ENCODE assay signal across 13 mouse cellular contexts in the genomic region with DNA sequence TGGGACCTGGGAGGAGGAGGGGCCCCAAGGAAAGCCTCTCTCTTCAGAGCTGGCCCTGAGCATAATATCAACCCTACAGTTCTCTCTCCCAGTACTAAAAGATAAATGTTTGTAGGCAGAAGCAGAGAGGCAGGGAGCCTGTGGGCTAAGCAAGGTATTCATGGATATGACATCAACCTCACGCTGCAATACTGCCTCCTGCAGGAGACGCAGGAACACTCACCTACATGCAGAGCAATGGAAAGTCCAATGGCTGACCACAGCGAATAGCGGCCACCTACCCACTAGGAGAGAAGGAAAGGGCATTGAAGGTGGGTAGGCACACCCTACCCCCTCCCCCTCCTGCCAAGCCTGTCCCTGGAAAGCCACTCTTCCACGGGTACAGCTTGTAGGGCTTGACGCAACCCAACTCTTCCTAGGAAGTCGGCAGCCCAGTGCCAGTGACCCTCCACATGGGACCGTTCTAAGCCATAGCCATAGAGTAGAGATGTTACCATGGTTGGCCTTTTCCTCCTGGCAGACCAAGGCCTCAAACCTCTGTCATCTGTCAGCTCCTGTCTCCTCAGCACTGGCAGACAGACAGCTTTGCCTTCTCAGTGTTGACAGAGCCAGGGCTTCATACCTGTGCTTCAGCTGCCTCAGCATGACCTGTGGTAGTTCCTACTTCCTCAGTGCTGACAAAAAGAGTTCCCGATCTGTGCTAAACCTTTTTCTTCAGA. TPM values are rescaled to one million over a fixed set of nuclear protein-coding genes. Genes with fewer than 3 reads are reported as not detected.
DNase-seq lines count a peak whose midpoint lies in the region; ATAC-seq and TF ChIP-seq lines count a peak whose summit lies in the region.
"Had no signal": no experiment of that assay in that cellular context is flagged by ENCODE, and none has a peak within 500 bp of the region (broad histone marks: within the 10 kb centered on the region; RNA-seq: fewer than 3 reads in every experiment).

No protein-coding gene starts in this region.

- 90% methylated on average over 9 of the region's 9 CpGs for WGBS in forebrain, postnatal 0 days
- 90% methylated on average over 9 of the region's 9 CpGs for WGBS in forebrain, embryonic 12.5 days
- 79% methylated on average over 9 of the region's 9 CpGs for WGBS in liver, embryonic 14.5 days (ENCODE audit: insufficient replicate concordance)

- H3K4me1 ChIP-seq in forebrain, postnatal 0 days (ENCODE audit: insufficient read depth) = no peaks in the 10 kb centered on the region
- no peaks in the 10 kb centered on the region for H3K4me1 ChIP-seq in forebrain, embryonic 12.5 days
- H3K4me1 ChIP-seq in liver, embryonic 14.5 days (replicated peaks; ENCODE audit: control insufficient read depth in 2 of 2, insufficient read depth in 2 of 2, low read length in 1 of 2) = no peaks in the 10 kb centered on the region
- H3K4me1 ChIP-seq: liver, embryonic 15.5 days had no signal

- no peak overlapping the region for H3K9ac ChIP-seq in forebrain, postnatal 0 days
- no peak overlapping the region for H3K9ac ChIP-seq in forebrain, embryonic 12.5 days
- no peak overlapping the region for H3K9ac ChIP-seq in liver, embryonic 14.5 days (replicated peaks)
- H3K9ac ChIP-seq: liver, embryonic 15.5 days had no signal

- no peak overlapping the region for H3K4me3 ChIP-seq in forebrain, postnatal 0 days (ENCODE audit: low read depth, low read length)
- no peak overlapping the region for H3K4me3 ChIP-seq in forebrain, embryonic 12.5 days (replicated peaks)
- H3K4me3 ChIP-seq in liver, embryonic 14.5 days (ENCODE audit: insufficient read depth in 1 of 2, low read depth in 2 of 2, low read length in 2 of 2) = no peak overlapping the region
- H3K4me3 ChIP-seq: liver, embryonic 15.5 days; megakaryocyte, embryonic 14.5 days had no signal

- H3K36me3 ChIP-seq in forebrain, postnatal 0 days (ENCODE audit: insufficient read depth) = peaks cover 93% of the 10 kb centered on the region
- peaks cover 99% of the 10 kb centered on the region for H3K36me3 ChIP-seq in forebrain, embryonic 12.5 days (replicated peaks)
- peaks cover 34% of the 10 kb centered on the region for H3K36me3 ChIP-seq in liver, embryonic 14.5 days (replicated peaks; ENCODE audit: control insufficient read depth, insufficient read depth, low read depth)

- no peak for DNase-seq in forebrain, postnatal 0 days
- DNase-seq in liver, embryonic 14.5 days (ENCODE audit: low read depth in 3 of 3, low spot score in 3 of 3) = no peak
- DNase-seq in liver = no peak
- DNase-seq in Patski (ENCODE audit: low read depth, low spot score) = no peak
- DNase-seq in skeletal muscle tissue, adult 2 months (ENCODE audit: low read depth, low spot score) = peak; percentile 57
- DNase-seq in urinary bladder, postnatal 25 days (ENCODE audit: low spot score) = no peak
- DNase-seq in right cerebral cortex, postnatal 14 days = no peak
- DNase-seq: adrenal gland, postnatal 25 days; cerebellum, adult 11-12 months; kidney, postnatal 36 days had no signal

- POLR2A ChIA-PET in Patski (lab: Charles Lee) = no interaction called here

- H3K4me2 ChIP-seq in forebrain, postnatal 0 days (ENCODE audit: low read depth) = no peak overlapping the region
- H3K4me2 ChIP-seq in forebrain, embryonic 12.5 days = no peak overlapping the region
- no peak overlapping the region for H3K4me2 ChIP-seq in liver, embryonic 14.5 days (ENCODE audit: low read depth)
- H3K4me2 ChIP-seq: liver, embryonic 15.5 days had no signal

- no peaks in the 10 kb centered on the region for H3K9me3 ChIP-seq in forebrain, postnatal 0 days (ENCODE audit: low read length)
- no peaks in the 10 kb centered on the region for H3K9me3 ChIP-seq in forebrain, embryonic 12.5 days
- H3K9me3 ChIP-seq in liver, embryonic 14.5 days (ENCODE audit: control insufficient read depth, low read length) = no peaks in the 10 kb centered on the region
- H3K9me3 ChIP-seq: liver, embryonic 15.5 days; megakaryocyte, embryonic 14.5 days had no signal

- no peak overlapping the region for H3K27ac ChIP-seq in forebrain, postnatal 0 days (ENCODE audit: low read depth, low read length)
- no peak overlapping the region for H3K27ac ChIP-seq in forebrain, embryonic 12.5 days
- no peak overlapping the region for H3K27ac ChIP-seq in liver, embryonic 14.5 days
- H3K27ac ChIP-seq: liver, embryonic 15.5 days had no signal

- 0 out of 2 replicates have a peak, but pooled peaks have one; percentile 9 for TF ChIP-seq CTCF in forebrain, postnatal 0 days (IDR thresholded peaks at IDR 0.05; ENCODE audit: low read depth)
- peak; percentile 53 for TF ChIP-seq CTCF in liver, embryonic 14.5 days (IDR thresholded peaks at IDR 0.05; ENCODE audit: low read depth)
- no peak for TF ChIP-seq CTCF in Patski (IDR thresholded peaks at IDR 0.05)

- no peak for ATAC-seq in forebrain, postnatal 0 days
- no peak for ATAC-seq in forebrain, embryonic 12.5 days (ENCODE audit: low FRiP score)
- no peak for ATAC-seq in liver, embryonic 14.5 days (ENCODE audit: insufficient read depth)
- peak; percentile 28 for ATAC-seq in Patski

- H3K27me3 ChIP-seq in forebrain, postnatal 0 days (ENCODE audit: insufficient read depth, low read length) = no peaks in the 10 kb centered on the region
- H3K27me3 ChIP-seq in forebrain, embryonic 12.5 days = no peaks in the 10 kb centered on the region
- no peaks in the 10 kb centered on the region for H3K27me3 ChIP-seq in liver, embryonic 14.5 days (ENCODE audit: control insufficient read depth, insufficient read depth, low read length)
- no peaks in the 10 kb centered on the region for H3K27me3 ChIP-seq in Patski
- H3K27me3 ChIP-seq: liver, embryonic 15.5 days; megakaryocyte, embryonic 14.5 days had no signal

- CTCF ChIA-PET in Patski (lab: Charles Lee) = interaction anchor here (1.2 kb wide), 1 partner anchor 11 kb away, joined by 3 read pairs; no protein-coding TSS in a partner anchor

- TF ChIP-seq EP300 in liver, embryonic 14.5 days (IDR thresholded peaks at IDR 0.05; ENCODE audit: low read depth) = no peak

- in situ Hi-C loops in Patski (cut with MboI; ENCODE audit: low pct_unique_long_range_greater_than_20kb) = no loop called here

RNA-seq across cellular contexts. Expression of a gene that starts 11.7 kb away (rescaled TPM):
- total RNA-seq in forebrain, postnatal 0 days (2014; rRNA removed) = 47.4 and 63.7 TPM in 2 replicates
- 69.0 and 74.7 TPM in 2 replicates for polyA plus RNA-seq in forebrain, postnatal 0 days (2015; fragmentation: Nextera tagmentation; extraction: Ambion mirVana)
- polyA plus RNA-seq in forebrain, embryonic 12.5 days (2016; fragmentation: Nextera tagmentation; extraction: Ambion mirVana) = 64.1 and 67.5 TPM in 2 replicates
- polyA plus RNA-seq in liver, embryonic 14.5 days (2012; rRNA removed) = 12.4 and 14.1 TPM in 2 replicates
- 20.4 and 21.7 TPM in 2 replicates for polyA plus RNA-seq in liver, embryonic 14.5 days (2014; fragmentation: Nextera tagmentation; extraction: Ambion mirVana)
- 26.6 TPM for polyA plus RNA-seq in Patski (2021)

RNA-seq across cellular contexts. Expression of a gene that starts 21.9 kb away (rescaled TPM):
- total RNA-seq in forebrain, postnatal 0 days (2014; rRNA removed) = 170 and 223 TPM in 2 replicates
- polyA plus RNA-seq in forebrain, postnatal 0 days (2015; fragmentation: Nextera tagmentation; extraction: Ambion mirVana) = 180 and 259 TPM in 2 replicates
- polyA plus RNA-seq in forebrain, embryonic 12.5 days (2016; fragmentation: Nextera tagmentation; extraction: Ambion mirVana) = 260 and 266 TPM in 2 replicates
- polyA plus RNA-seq in liver, embryonic 14.5 days (2012; rRNA removed) = 83.2 and 101 TPM in 2 replicates
- 107 and 108 TPM in 2 replicates for polyA plus RNA-seq in liver, embryonic 14.5 days (2014; fragmentation: Nextera tagmentation; extraction: Ambion mirVana)
- polyA plus RNA-seq in Patski (2021) = 845 TPM

RNA-seq across cellular contexts. Expression of a gene that starts 38.8 kb away (rescaled TPM):
- total RNA-seq in forebrain, postnatal 0 days (2014; rRNA removed) = 179 and 196 TPM in 2 replicates
- polyA plus RNA-seq in forebrain, postnatal 0 days (2015; fragmentation: Nextera tagmentation; extraction: Ambion mirVana) = 109 and 123 TPM in 2 replicates
- polyA plus RNA-seq in forebrain, embryonic 12.5 days (2016; fragmentation: Nextera tagmentation; extraction: Ambion mirVana) = 251 and 253 TPM in 2 replicates
- polyA plus RNA-seq in liver, embryonic 14.5 days (2012; rRNA removed) = 37.4 and 62.1 TPM in 2 replicates
- 83.0 and 97.5 TPM in 2 replicates for polyA plus RNA-seq in liver, embryonic 14.5 days (2014; fragmentation: Nextera tagmentation; extraction: Ambion mirVana)
- polyA plus RNA-seq in Patski (2021) = 118 TPM

RNA-seq across cellular contexts. Expression of a gene that starts 42.7 kb away (rescaled TPM):
- total RNA-seq in forebrain, postnatal 0 days (2014; rRNA removed) = not detected in 2 replicates
- polyA plus RNA-seq in forebrain, postnatal 0 days (2015; fragmentation: Nextera tagmentation; extraction: Ambion mirVana) = not detected in 2 replicates
- polyA plus RNA-seq in forebrain, embryonic 12.5 days (2016; fragmentation: Nextera tagmentation; extraction: Ambion mirVana) = not detected in 2 replicates
- not detected in 2 replicates for polyA plus RNA-seq in liver, embryonic 14.5 days (2012; rRNA removed)
- polyA plus RNA-seq in liver, embryonic 14.5 days (2014; fragmentation: Nextera tagmentation; extraction: Ambion mirVana) = 0.30 TPM in 1 of 2 replicates, not detected in the other
- polyA plus RNA-seq in Patski (2021) = 0.24 TPM
- total RNA-seq: adrenal gland, postnatal 25 days had no signal
- polyA plus RNA-seq: liver, embryonic 15.5 days had no signal
